Mouse (Mus musculus): ENCODE measurements around the gene Zfp882. TPM values are rescaled to one million over a fixed set of nuclear protein-coding genes. Genes with fewer than 3 reads are reported as not detected.
"Not testable (repeated sequence)": the region's sequence is repeated elsewhere in the genome, so short reads cannot be mapped to it uniquely, and the experiment has no call there.

The Zfp882 gene
- polyA plus RNA-seq, 1 experiment = 0.60 TPM

GRCm38 (mm10) chr8:71907798-71908257 lies 580 bp upstream of the Zfp882 start:
- H3K36me3 ChIP-seq (ENCODE audit: control insufficient read depth, insufficient read depth, low read length) = no peaks in the 10 kb centered on the region
- no peaks in the 10 kb centered on the region for H3K27me3 ChIP-seq (ENCODE audit: control insufficient read depth, insufficient read depth, low read length)
- 93% methylated on average over 5 of the region's 5 CpGs for WGBS
- DNase-seq (ENCODE audit: low read depth in 1 of 2, low spot score in 2 of 2) = no peak
- no peak overlapping the region for H3K27ac ChIP-seq (ENCODE audit: insufficient read depth, low read length)
- TF ChIP-seq POLR2A (IDR thresholded peaks at IDR 0.05; ENCODE audit: low read depth, low read length) (no peak), CTCF (IDR thresholded peaks at IDR 0.05; ENCODE audit: extremely low read depth, insufficient read depth, insufficient read length, insufficient replicate concordance) (no peak)
- H3K4me3 ChIP-seq (ENCODE audit: extremely low read depth, insufficient read depth, insufficient read length) = peak overlapping the region; percentile 97; the same call in 1 of the 2 replicates
- H3K4me1 ChIP-seq (ENCODE audit: control insufficient read depth, insufficient read depth, insufficient read length) = no peaks in the 10 kb centered on the region

GRCm38 (mm10) chr8:71912286-71912685 lies 3.9 kb downstream of the Zfp882 start:
- Histone ChIP-seq H3K27me3 (ENCODE audit: control insufficient read depth, insufficient read depth, low read length) (no peaks in the 10 kb centered on the region), H3K4me1 (ENCODE audit: control insufficient read depth, insufficient read depth, insufficient read length) (no peaks in the 10 kb centered on the region), H3K4me3 (ENCODE audit: extremely low read depth, insufficient read depth, insufficient read length) (no peak overlapping the region), H3K36me3 (ENCODE audit: control insufficient read depth, insufficient read depth, low read length) (peaks cover 5% of the 10 kb centered on the region), H3K27ac (ENCODE audit: insufficient read depth, low read length) (no peak overlapping the region)
- WGBS = 80% methylated on average over 2 of the region's 2 CpGs
- no peak for DNase-seq (ENCODE audit: low read depth in 1 of 2, low spot score in 2 of 2)
- TF ChIP-seq CTCF (IDR thresholded peaks at IDR 0.05; ENCODE audit: extremely low read depth, insufficient read depth, insufficient read length, insufficient replicate concordance) (no peak), POLR2A (IDR thresholded peaks at IDR 0.05; ENCODE audit: low read depth, low read length) (no peak)

- Histone ChIP-seq H3K4me3 (ENCODE audit: extremely low read depth, insufficient read depth, insufficient read length) (peak overlapping the region; percentile 96), H3K27me3 (ENCODE audit: control insufficient read depth, insufficient read depth, low read length) (no peaks in the 10 kb centered on the region), H3K4me1 (ENCODE audit: control insufficient read depth, insufficient read depth, insufficient read length) (peaks cover 5% of the 10 kb centered on the region; the same call in 1 of the 2 replicates), H3K36me3 (ENCODE audit: control insufficient read depth, insufficient read depth, low read length) (peaks cover 1% of the 10 kb centered on the region; the same call in 1 of the 2 replicates), H3K27ac (ENCODE audit: insufficient read depth, low read length) (peak overlapping the region; percentile 92)
- WGBS = 1% methylated on average over 57 of the region's 57 CpGs
- TF ChIP-seq POLR2A (IDR thresholded peaks at IDR 0.05; ENCODE audit: low read depth, low read length) = peak; percentile 3; the same call in 1 of the 2 replicates
- no peak for TF ChIP-seq CTCF (IDR thresholded peaks at IDR 0.05; ENCODE audit: extremely low read depth, insufficient read depth, insufficient read length, insufficient replicate concordance)
- peak; percentile 81 to 92 for DNase-seq (ENCODE audit: low read depth in 1 of 2, low spot score in 2 of 2)
Observed at GRCm38 (mm10) chr8:71922567-71923401, 14.4 kb downstream of the Zfp882 start.

- WGBS = 98% methylated on average over 5 of the region's 5 CpGs
- H3K27ac ChIP-seq (ENCODE audit: insufficient read depth, low read length) = no peak overlapping the region
- no peak overlapping the region for H3K4me3 ChIP-seq (ENCODE audit: extremely low read depth, insufficient read depth, insufficient read length)
- no peaks in the 10 kb centered on the region for H3K27me3 ChIP-seq (ENCODE audit: control insufficient read depth, insufficient read depth, low read length)
- H3K36me3 ChIP-seq (ENCODE audit: control insufficient read depth, insufficient read depth, low read length) = peaks cover 15% of the 10 kb centered on the region
- DNase-seq (ENCODE audit: low read depth in 1 of 2, low spot score in 2 of 2) = no peak
- TF ChIP-seq POLR2A (IDR thresholded peaks at IDR 0.05; ENCODE audit: low read depth, low read length) (no peak), CTCF (IDR thresholded peaks at IDR 0.05; ENCODE audit: extremely low read depth, insufficient read depth, insufficient read length, insufficient replicate concordance) (no peak)
- peaks cover 5% of the 10 kb centered on the region; the same call in 1 of the 2 replicates for H3K4me1 ChIP-seq (ENCODE audit: control insufficient read depth, insufficient read depth, insufficient read length)
Observed at GRCm38 (mm10) chr8:71925791-71926190, 17.4 kb downstream of the Zfp882 start.

- H3K27ac ChIP-seq (ENCODE audit: insufficient read depth, low read length) = no peak overlapping the region
- TF ChIP-seq CTCF (IDR thresholded peaks at IDR 0.05; ENCODE audit: extremely low read depth, insufficient read depth, insufficient read length, insufficient replicate concordance) = no peak
- TF ChIP-seq POLR2A (IDR thresholded peaks at IDR 0.05; ENCODE audit: low read depth, low read length) = no peak
- no peak for DNase-seq (ENCODE audit: low read depth in 1 of 2, low spot score in 2 of 2)
- WGBS = 94% methylated on average over 3 of the region's 3 CpGs
- peaks cover 5% of the 10 kb centered on the region; the same call in 1 of the 2 replicates for H3K4me1 ChIP-seq (ENCODE audit: control insufficient read depth, insufficient read depth, insufficient read length)
- H3K4me3 ChIP-seq (ENCODE audit: extremely low read depth, insufficient read depth, insufficient read length) = no peak overlapping the region
- H3K36me3 ChIP-seq (ENCODE audit: control insufficient read depth, insufficient read depth, low read length) = peaks cover 20% of the 10 kb centered on the region
- H3K27me3 ChIP-seq (ENCODE audit: control insufficient read depth, insufficient read depth, low read length) = no peaks in the 10 kb centered on the region
Observed at GRCm38 (mm10) chr8:71926551-71926950, 18.1 kb downstream of the Zfp882 start.

- H3K27ac ChIP-seq (ENCODE audit: insufficient read depth, low read length) = no peak overlapping the region
- H3K36me3 ChIP-seq (ENCODE audit: control insufficient read depth, insufficient read depth, low read length) = peaks cover 21% of the 10 kb centered on the region
- H3K4me3 ChIP-seq (ENCODE audit: extremely low read depth, insufficient read depth, insufficient read length) = no peak overlapping the region
- no peak for DNase-seq (ENCODE audit: low read depth in 1 of 2, low spot score in 2 of 2)
- peaks cover 5% of the 10 kb centered on the region; the same call in 1 of the 2 replicates for H3K4me1 ChIP-seq (ENCODE audit: control insufficient read depth, insufficient read depth, insufficient read length)
- TF ChIP-seq CTCF (IDR thresholded peaks at IDR 0.05; ENCODE audit: extremely low read depth, insufficient read depth, insufficient read length, insufficient replicate concordance) (no peak), POLR2A (IDR thresholded peaks at IDR 0.05; ENCODE audit: low read depth, low read length) (no peak)
- no peaks in the 10 kb centered on the region for H3K27me3 ChIP-seq (ENCODE audit: control insufficient read depth, insufficient read depth, low read length)
Observed at GRCm38 (mm10) chr8:71927779-71928178, 19.4 kb downstream of the Zfp882 start.

GRCm38 (mm10) chr8:71938037-71938436 lies 29.6 kb downstream of the Zfp882 start:
- not testable (repeated sequence) for H3K36me3 ChIP-seq (ENCODE audit: control insufficient read depth, insufficient read depth, low read length); H3K4me3 ChIP-seq (ENCODE audit: extremely low read depth, insufficient read depth, insufficient read length); H3K27ac ChIP-seq (ENCODE audit: insufficient read depth, low read length); H3K4me1 ChIP-seq (ENCODE audit: control insufficient read depth, insufficient read depth, insufficient read length); DNase-seq (ENCODE audit: low read depth in 1 of 2, low spot score in 2 of 2); H3K27me3 ChIP-seq (ENCODE audit: control insufficient read depth, insufficient read depth, low read length)
- WGBS = 85% methylated on average over 2 of the region's 2 CpGs
